Mouse (Mus musculus) neutrophil, adult 83 days (primary cell): ENCODE data around the gene Galnt12. TPM values are rescaled to one million over a fixed set of nuclear protein-coding genes. Genes with fewer than 3 reads are reported as not detected.

Experiments
- total RNA-seq, 2 experiments: library from RNA; stranded (reverse); gene quantifications; one replicate each; pipeline ENCODE4 v1.2.4; 2023

The Galnt12 gene
- total RNA-seq, result under 1 TPM; 0.35 to 0.39 TPM

GRCm38 (mm10) chr4:47091493-47092386 is at the start of gene Galnt12:
TSS of gene Galnt12 (plus strand) at chr4:47091909.

GRCm38 (mm10) chr4:47056791-47057509 is 34.8 kb upstream of the Galnt12 start, which contains the start of gene Anks6:
TSS of gene Anks6 (minus strand) at chr4:47057427.

Other genes starting within 250 kb of the Galnt12 start
- gene Gabbr2, start 100.0 kb upstream of the Galnt12 start, total RNA-seq, result under 1 TPM in 1 of 2 experiments, not detected in 1; 0.07 TPM
- gene Anks6, start 34.5 kb upstream of the Galnt12 start, total RNA-seq, result under 1 TPM; 0.18 to 0.29 TPM
- 1 to 10 TPM in 1 of 2 experiments, under 1 TPM in 1; 0.93 to 1.2 TPM for gene Col15a1, start 116.3 kb downstream of the Galnt12 start, total RNA-seq